Mouse (Mus musculus) CD8-positive naive resting alpha-beta T cell, adult 2 months (primary cell): ENCODE results near the gene H2bfm.
"Not testable (repeated sequence)": the region's sequence is repeated elsewhere in the genome, so short reads cannot be mapped to it uniquely, and the experiment has no call there.

Experiments
- DNase-seq, 2 experiments: peaks; one replicate each; pipeline ENCODE4 v3.0.0; 2022; ENCODE audit warnings: low read depth in 2 of 2, low spot score in 2 of 2

Gene H2bfm

GRCm38 (mm10) chrX:136927031-136927430 is at the start of gene H2bfm:
Gene H2bfm (plus strand): TSS chrX:136927325.
- no peak for DNase-seq

- DNase-seq: no peak
Measured at GRCm38 (mm10) chrX:136895757-136896156, 31.4 kb upstream of the H2bfm start.

GRCm38 (mm10) chrX:136904369-136904768 is 22.8 kb upstream of the H2bfm start:
- no peak for DNase-seq

GRCm38 (mm10) chrX:136925863-136926262 is 1.3 kb upstream of the H2bfm start:
- no peak for DNase-seq

- no peak for DNase-seq
Measured at GRCm38 (mm10) chrX:136937985-136938384, 10.9 kb downstream of the H2bfm start.

- peak in 1 of 2 experiments; percentile 54 for DNase-seq
Measured at GRCm38 (mm10) chrX:136957583-136958279, 30.6 kb downstream of the H2bfm start.

GRCm38 (mm10) chrX:136958300-136958699 is 31.2 kb downstream of the H2bfm start:
- not testable (repeated sequence) for DNase-seq

- DNase-seq: no peak
Measured at GRCm38 (mm10) chrX:136959688-136960087, 32.6 kb downstream of the H2bfm start.

GRCm38 (mm10) chrX:136975397-136975796 is 48.3 kb downstream of the H2bfm start, which contains the start of gene Tmsb15b2:
Gene Tmsb15b2 (minus strand): TSS chrX:136975497.
- not testable (repeated sequence) for DNase-seq

GRCm38 (mm10) chrX:136976424-136977084 is 49.4 kb downstream of the H2bfm start, which contains the start of the genes Tmsb15l and Tmsb15b1:
Gene Tmsb15l (minus strand): TSS chrX:136976869.
Gene Tmsb15b1 (minus strand): TSS chrX:136976874.
- DNase-seq: peak; percentile 43 to 50
